Mouse (Mus musculus) liver, embryonic 12.5 days (tissue): ENCODE data around the gene Fam83f. TPM values are rescaled to one million over a fixed set of nuclear protein-coding genes. Genes with fewer than 3 reads are reported as not detected.

Experiments
- ATAC-seq: fragments of 200-750 bp; cut with Nextera tagmentation; 2 replicates; pipeline ENCODE4 v1.8.0; 2017; ENCODE audit warnings: moderate number of reproducible peaks, mild to moderate bottlenecking, moderate library complexity
- H3K27ac ChIP-seq: fragments of 300-500 bp; sonication (generic); 2 replicates; pipeline ENCODE4 v1.5.1; 2016; ENCODE audit warnings: mild to moderate bottlenecking
- H3K27me3 ChIP-seq: fragments of 300-500 bp; sonication (generic); replicated peaks from 2 replicates; pipeline ENCODE4 v1.6.1; 2016; ENCODE audit warnings: mild to moderate bottlenecking, moderate library complexity
- H3K36me3 ChIP-seq: fragments of 300-500 bp; sonication (generic); 2 replicates; pipeline ENCODE4 v1.6.1; 2016; ENCODE audit warnings: mild to moderate bottlenecking, moderate library complexity
- H3K4me1 ChIP-seq: fragments of 300-500 bp; sonication (generic); 2 replicates; pipeline ENCODE4 v1.6.1; 2016
- H3K4me2 ChIP-seq: fragments of 300-500 bp; sonication (generic); 2 replicates; pipeline ENCODE4 v1.6.1; 2016; ENCODE audit warnings: mild to moderate bottlenecking, moderate library complexity
- H3K4me3 ChIP-seq: fragments of 300-500 bp; sonication (generic); 2 replicates; pipeline ENCODE4 v1.5.1; 2016; ENCODE audit warnings: mild to moderate bottlenecking, moderate library complexity
- H3K9ac ChIP-seq: fragments of 300-500 bp; sonication (generic); 2 replicates; pipeline ENCODE4 v1.6.1; 2016; ENCODE audit warnings: mild to moderate bottlenecking, moderate library complexity
- H3K9me3 ChIP-seq: fragments of 300-500 bp; sonication (generic); replicated peaks from 2 replicates; pipeline ENCODE4 v1.6.1; 2016; ENCODE audit warnings: mild to moderate bottlenecking, moderate library complexity
- WGBS: fragments of 180-500 bp; shearing (Covaris S2); methylation state at CpG from one replicate; pipeline ENCODE4 v1.1.7; 2016; ENCODE audit not compliant: insufficient replicate concordance; 5-methylcytosine and 5-hydroxymethylcytosine counted together
- polyA plus RNA-seq: library from polyadenylated mRNA; unstranded; fragments of >200 nt; fragmentation: Nextera tagmentation; extraction: Ambion mirVana; gene quantifications from 2 replicates; pipeline ENCODE4 v1.2.1, GENCODE M21; 2016

The Fam83f gene
- polyA plus RNA-seq, 1 experiment from 2014 or later = 0.41 TPM

DNA sequence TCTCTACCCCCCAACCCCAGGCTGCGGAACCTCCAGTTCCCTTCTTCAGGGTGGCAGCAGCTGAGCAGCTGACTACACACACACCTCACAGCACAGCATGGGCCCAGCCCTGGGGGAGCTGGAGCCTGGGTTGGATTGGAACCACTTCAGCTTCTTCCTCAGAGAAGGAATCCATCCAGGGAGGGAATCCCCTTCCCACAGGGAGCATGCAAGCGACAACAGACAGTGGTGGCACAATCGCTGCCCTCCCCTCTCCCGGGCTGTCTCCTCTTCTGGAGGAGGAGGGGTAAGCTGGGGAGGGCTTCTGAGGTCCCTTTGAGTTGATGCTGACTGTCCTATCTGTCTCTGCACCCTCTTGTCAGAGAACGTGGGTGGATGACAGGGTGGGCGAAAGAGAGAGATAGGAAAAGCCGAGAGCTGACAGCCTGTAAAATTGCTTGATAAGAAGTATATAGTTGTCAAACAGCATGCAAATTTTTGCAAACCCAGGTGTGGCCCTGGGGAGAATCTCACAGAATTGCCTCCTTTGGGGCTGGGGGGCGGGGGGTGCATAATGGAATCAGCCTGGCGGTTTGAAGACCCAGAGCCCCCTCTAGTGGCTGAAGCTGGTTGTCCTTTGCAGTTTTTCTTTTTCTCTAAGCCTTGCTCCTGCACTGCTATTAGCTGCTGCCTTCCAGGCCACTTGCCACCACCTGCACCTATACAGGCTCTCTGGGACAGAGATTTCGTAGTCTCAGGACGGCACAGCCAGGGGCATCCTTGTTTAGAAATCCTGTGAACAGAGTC, 22.7 kb downstream of the Fam83f start:
- Histone ChIP-seq H3K4me1 (0 out of 2 replicates have a peak, but pooled peaks cover 10% of the 10 kb centered on the region), H3K36me3 (no peaks in the 10 kb centered on the region), H3K9me3 (no peaks in the 10 kb centered on the region), H3K27ac (no peak overlapping the region), H3K9ac (no peak overlapping the region), H3K27me3 (peaks cover 72% of the 10 kb centered on the region), H3K4me3 (no peak overlapping the region), H3K4me2 (peak overlapping the region; percentile 10; the same call in 1 of the 2 replicates)
- no peak for ATAC-seq
- WGBS = 17% methylated on average over 11 of the region's 11 CpGs

DNA sequence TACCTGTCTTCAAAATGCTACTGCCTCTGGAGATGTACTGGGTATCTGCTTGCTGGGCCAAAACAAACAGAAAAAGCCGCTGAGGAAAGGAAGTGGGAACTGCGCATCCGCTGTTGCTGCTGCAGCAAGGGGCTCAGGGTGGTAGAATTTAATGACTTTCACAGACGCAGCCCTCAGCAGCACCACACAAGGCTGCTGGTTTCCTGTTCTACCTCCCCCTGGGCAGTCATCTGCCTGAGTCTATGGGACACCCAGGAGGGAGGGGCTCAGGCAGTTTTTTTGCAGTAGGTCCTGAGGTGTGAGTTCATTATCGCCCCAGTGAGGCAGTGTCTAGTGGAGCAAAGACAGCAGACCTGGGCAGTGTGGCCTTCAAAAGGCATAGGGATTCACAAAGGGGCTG, 25.9 kb downstream of the Fam83f start:
- no peak overlapping the region for H3K4me2 ChIP-seq
- H3K27ac ChIP-seq = no peak overlapping the region
- no peak for ATAC-seq
- H3K36me3 ChIP-seq = no peaks in the 10 kb centered on the region
- no peak overlapping the region for H3K4me3 ChIP-seq
- 17% methylated on average over 5 of the region's 5 CpGs for WGBS
- no peaks in the 10 kb centered on the region for H3K9me3 ChIP-seq
- H3K4me1 ChIP-seq = 0 out of 2 replicates have a peak, but pooled peaks cover 5% of the 10 kb centered on the region
- H3K9ac ChIP-seq = no peak overlapping the region
- peaks cover 64% of the 10 kb centered on the region for H3K27me3 ChIP-seq

DNA sequence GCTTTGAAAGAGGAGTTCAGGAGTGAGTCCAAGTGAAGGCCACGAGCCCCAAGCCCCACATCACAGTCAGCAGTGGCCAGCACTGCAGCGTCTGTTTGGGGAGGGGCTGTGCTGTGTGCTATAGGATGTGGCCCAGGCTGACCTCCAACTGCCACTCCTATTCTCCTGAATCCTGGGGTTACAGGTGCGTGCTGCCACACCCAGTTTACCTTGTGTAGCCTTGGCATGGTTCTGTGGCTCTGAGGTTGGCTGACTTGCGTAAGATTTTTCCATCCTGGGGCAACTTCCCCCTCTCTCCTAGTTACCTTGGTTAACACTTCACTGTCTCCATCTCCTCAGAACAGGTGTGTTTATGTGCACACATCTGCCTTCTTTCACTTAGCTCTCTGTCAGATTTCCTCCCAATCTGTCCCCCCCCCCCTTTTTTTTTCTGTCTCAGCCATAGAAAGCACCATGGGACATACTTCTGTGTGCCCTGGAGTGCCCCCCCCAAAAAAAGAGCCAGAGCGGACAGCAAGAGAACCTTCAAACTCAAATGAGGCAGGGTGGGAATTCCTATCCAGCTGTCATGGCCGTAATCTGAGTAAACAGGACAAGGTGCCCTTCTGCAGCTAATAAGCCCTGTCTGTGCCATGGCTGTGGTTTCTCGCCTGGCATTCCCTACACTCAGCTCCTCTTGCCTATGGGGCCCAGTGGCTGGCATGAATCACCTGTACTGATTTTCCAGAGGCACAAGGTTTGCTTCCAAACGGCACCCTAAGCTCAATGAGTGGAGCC, 30.0 kb downstream of the Fam83f start:
- WGBS = 62% methylated on average over 8 of the region's 8 CpGs
- no peaks in the 10 kb centered on the region for H3K9me3 ChIP-seq
- no peaks in the 10 kb centered on the region for H3K36me3 ChIP-seq
- no peak overlapping the region for H3K27ac ChIP-seq
- no peak overlapping the region for H3K9ac ChIP-seq
- H3K4me3 ChIP-seq = no peak overlapping the region
- H3K4me2 ChIP-seq = no peak overlapping the region
- ATAC-seq = no peak
- peaks cover 36% of the 10 kb centered on the region for H3K27me3 ChIP-seq
- peaks cover 12% of the 10 kb centered on the region for H3K4me1 ChIP-seq

DNA sequence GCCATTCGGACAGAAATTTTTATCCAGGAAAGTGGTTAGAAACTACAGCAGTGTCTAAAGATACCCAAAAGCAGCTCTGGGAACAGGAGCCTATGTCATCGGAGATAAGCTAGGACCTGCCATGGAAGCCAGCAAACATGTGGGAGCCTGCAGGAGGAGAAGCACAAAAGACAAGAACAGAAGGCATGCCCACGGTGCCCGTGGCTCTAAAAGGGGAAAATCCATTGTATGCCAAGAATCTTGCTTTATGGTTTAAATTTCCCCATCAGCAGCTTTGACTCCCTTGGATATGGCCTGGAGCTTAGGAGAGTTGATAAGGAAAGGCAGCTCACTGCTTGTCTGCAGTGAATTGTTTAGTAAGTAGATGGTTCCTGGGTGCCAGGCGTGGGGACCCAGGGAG, 31.3 kb downstream of the Fam83f start:
- Histone ChIP-seq H3K4me2 (no peak overlapping the region), H3K9me3 (no peaks in the 10 kb centered on the region), H3K36me3 (no peaks in the 10 kb centered on the region), H3K27me3 (peaks cover 26% of the 10 kb centered on the region), H3K27ac (no peak overlapping the region), H3K4me3 (no peak overlapping the region), H3K9ac (no peak overlapping the region), H3K4me1 (peaks cover 20% of the 10 kb centered on the region)
- no peak for ATAC-seq
- 65% methylated on average over 5 of the region's 5 CpGs for WGBS

DNA sequence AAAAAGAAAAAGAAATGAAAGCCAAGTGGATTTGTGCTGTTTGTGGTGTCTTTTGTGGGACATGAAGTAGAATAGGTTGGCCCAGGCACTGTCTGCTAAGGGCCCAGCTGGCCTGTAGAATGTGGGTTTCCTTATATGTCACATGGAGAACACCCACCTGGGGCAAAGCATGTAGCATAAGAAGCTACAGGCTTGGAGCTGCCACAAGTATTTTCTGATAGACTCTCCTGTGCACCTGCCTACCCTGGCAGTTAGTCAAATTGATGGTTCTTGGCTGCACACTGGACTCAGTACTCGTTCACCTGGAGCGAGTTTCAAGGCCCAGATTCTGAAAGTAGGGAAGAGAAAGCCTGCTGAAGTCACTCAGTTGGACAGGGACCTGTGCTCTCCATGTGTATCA, 31.8 kb downstream of the Fam83f start:
- ATAC-seq = no peak
- H3K4me2 ChIP-seq = no peak overlapping the region
- no peak overlapping the region for H3K4me3 ChIP-seq
- H3K4me1 ChIP-seq = peaks cover 20% of the 10 kb centered on the region
- no peaks in the 10 kb centered on the region for H3K36me3 ChIP-seq
- H3K27ac ChIP-seq = no peak overlapping the region
- 53% methylated on average over 2 of the region's 2 CpGs for WGBS
- H3K27me3 ChIP-seq = peaks cover 22% of the 10 kb centered on the region
- H3K9me3 ChIP-seq = no peaks in the 10 kb centered on the region
- H3K9ac ChIP-seq = no peak overlapping the region

DNA sequence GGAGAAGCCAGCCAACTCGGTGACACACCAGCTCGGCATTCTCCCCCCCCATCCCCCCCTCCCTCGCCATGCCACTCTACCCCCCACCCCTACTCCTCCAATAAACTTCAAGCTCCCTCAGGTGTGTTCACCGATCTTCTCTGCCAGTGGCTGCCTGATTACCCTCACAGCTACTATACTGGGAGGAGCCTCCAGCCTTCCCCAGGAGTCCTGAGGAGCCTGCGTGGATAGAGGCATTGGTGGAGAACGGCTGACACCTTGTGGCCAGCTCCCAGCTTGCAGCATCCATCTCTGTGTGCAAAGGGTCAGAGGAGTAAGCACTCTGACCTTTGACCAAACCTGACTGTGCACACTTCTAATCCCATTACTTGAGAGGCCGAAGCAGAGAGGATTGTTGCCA, 32.6 kb downstream of the Fam83f start:
- no peak overlapping the region for H3K4me3 ChIP-seq
- no peaks in the 10 kb centered on the region for H3K36me3 ChIP-seq
- H3K4me2 ChIP-seq = peak overlapping the region; percentile 27
- H3K9ac ChIP-seq = no peak overlapping the region
- no peaks in the 10 kb centered on the region for H3K9me3 ChIP-seq
- no peak overlapping the region for H3K27ac ChIP-seq
- H3K27me3 ChIP-seq = peaks cover 22% of the 10 kb centered on the region
- peak; percentile 78 for ATAC-seq
- 6% methylated on average over 7 of the region's 7 CpGs for WGBS
- peaks cover 20% of the 10 kb centered on the region for H3K4me1 ChIP-seq

DNA sequence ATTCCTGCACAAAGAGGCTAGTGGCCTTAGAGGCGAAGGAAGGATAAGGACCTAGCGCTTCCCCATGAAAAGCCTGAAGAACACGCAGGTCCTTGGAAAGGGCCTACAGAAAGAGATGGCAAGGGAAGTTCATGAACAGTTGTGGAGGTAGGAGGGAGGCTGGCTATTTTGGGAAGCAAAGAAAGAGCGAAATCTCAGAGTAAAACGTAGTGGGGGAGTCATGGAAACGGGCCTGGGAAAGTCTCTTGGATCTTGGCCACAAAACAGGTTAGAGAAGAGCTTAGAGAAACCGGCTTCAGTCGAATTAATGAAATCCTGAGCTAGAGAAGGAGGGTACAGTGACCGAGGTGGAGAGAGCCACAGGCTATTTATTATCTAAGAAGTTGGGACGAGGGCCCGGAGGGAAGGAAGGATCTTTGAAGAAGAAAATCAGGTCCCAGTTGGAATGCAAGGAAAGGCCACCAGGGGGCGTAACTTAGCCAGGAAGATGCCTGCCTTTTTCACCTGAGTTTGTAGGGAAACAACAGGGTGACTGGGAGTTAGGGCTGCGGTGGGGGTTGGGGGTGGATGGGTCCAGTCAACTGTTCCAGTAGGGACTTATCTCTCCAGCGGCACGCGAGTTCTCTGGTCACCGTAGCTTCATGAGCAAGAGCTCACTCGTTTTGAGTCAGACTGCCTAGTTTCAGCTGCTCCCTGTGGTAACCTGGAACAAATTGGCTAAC, 34.3 kb downstream of the Fam83f start:
- Histone ChIP-seq H3K36me3 (no peaks in the 10 kb centered on the region), H3K9ac (peak overlapping the region; percentile 61), H3K27ac (peak overlapping the region; percentile 51), H3K9me3 (no peaks in the 10 kb centered on the region), H3K4me1 (peaks cover 26% of the 10 kb centered on the region), H3K4me2 (peak overlapping the region; percentile 71), H3K27me3 (peaks cover 16% of the 10 kb centered on the region), H3K4me3 (peak overlapping the region; percentile 38)
- no peak for ATAC-seq
- WGBS = 29% methylated on average over 18 of the region's 18 CpGs

DNA sequence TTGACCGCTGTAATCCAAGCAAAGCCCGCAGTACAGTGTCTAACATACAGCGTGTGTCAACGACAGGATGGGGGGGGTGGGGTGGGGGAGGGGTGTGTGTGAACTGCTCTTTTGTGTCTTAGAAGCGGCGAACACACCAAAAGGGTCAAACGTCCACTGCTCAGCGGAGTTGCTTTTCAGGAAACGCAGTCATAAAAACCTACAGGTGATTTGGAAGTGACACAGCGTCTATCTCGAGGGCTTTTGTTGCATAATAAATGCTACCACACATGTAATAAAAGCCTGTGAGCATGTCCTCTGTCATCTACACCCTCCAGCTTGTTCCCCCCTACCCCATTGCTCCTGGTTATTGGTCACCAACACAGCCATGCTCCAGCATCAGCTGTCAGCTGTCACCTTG, 34.9 kb downstream of the Fam83f start:
- Histone ChIP-seq H3K9ac (peak overlapping the region; percentile 61), H3K36me3 (no peaks in the 10 kb centered on the region), H3K27ac (peak overlapping the region; percentile 51), H3K4me3 (peak overlapping the region; percentile 38), H3K27me3 (peaks cover 10% of the 10 kb centered on the region), H3K4me1 (peaks cover 26% of the 10 kb centered on the region), H3K4me2 (peak overlapping the region; percentile 71), H3K9me3 (no peaks in the 10 kb centered on the region)
- ATAC-seq = no peak
- 33% methylated on average over 11 of the region's 11 CpGs for WGBS

DNA sequence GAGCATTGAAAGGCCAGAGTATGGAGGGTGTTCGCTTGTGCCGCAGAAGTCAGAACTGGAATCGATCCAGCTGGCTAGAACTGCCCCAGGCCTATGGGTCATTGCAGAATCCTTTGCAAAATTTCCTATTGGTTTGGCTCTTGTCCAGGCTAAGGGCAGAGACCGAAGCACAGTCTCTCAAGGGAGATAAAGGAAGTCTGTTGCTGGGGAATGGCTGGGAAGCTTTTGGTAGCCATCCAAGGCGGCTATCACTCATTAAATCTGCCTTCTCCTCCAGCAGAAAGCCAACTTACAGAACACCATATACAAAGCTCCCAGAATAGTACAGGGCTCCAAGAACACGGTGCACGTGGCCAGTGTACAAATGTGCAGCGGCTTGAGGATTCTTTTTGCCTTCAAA, 35.4 kb downstream of the Fam83f start:
- Histone ChIP-seq H3K9ac (no peak overlapping the region), H3K27me3 (peaks cover 5% of the 10 kb centered on the region; the same call in 1 of the 2 replicates), H3K9me3 (no peaks in the 10 kb centered on the region), H3K4me3 (no peak overlapping the region), H3K27ac (peak overlapping the region; percentile 51), H3K4me1 (peaks cover 31% of the 10 kb centered on the region), H3K36me3 (no peaks in the 10 kb centered on the region), H3K4me2 (no peak overlapping the region; the same call in 1 of the 2 replicates)
- ATAC-seq = no peak
- 69% methylated on average over 8 of the region's 8 CpGs for WGBS

DNA sequence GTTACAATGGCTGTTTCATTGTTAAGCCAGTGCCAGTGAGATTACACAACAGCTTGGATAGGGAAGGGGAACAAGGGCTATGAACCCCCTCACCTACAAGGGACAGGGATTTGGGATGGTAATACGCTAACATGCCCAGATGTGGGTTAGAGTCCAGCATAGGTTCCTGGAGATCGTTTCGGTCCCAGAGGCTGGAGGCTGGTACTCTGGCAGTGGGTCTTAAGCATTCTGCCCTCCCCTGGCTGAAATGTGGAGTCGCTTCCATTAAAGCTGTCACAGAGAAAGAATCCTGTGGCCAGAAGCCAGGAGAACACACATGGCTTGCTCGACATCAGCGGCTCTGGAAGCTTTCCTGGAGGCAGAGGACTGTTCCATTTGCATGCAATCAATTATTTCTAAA, 37.9 kb downstream of the Fam83f start:
- no peak for ATAC-seq
- WGBS = 73% methylated on average over 6 of the region's 6 CpGs
- no peak overlapping the region for H3K27ac ChIP-seq
- 0 out of 2 replicates have a peak overlapping the region, but pooled peaks have one; percentile 1 for H3K4me3 ChIP-seq
- peak overlapping the region; percentile 73 for H3K4me2 ChIP-seq
- H3K9me3 ChIP-seq = no peaks in the 10 kb centered on the region
- no peaks in the 10 kb centered on the region; the same call in 1 of the 2 replicates for H3K27me3 ChIP-seq
- no peaks in the 10 kb centered on the region for H3K36me3 ChIP-seq
- H3K4me1 ChIP-seq = peaks cover 35% of the 10 kb centered on the region
- H3K9ac ChIP-seq = no peak overlapping the region; the same call in 1 of the 2 replicates

DNA sequence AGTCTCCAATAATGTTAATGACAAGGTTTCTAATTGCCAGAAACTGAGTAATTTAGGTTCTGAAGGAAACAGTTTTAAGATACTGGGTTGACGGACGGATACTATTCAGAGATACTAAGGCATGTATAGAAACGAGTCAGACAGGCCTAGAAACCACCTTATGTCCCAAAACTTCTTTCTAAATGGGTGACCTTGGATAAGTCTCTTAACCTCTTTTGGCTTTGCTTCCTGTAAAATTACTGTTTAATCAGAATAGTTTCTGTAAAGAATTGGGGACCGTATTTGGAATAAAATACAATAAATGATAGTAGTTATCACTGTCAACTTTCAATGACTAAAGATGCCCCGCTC, 38.6 kb downstream of the Fam83f start:
- peak overlapping the region; percentile 82 for H3K27ac ChIP-seq

More for the DNA sequence above, 38.6 kb downstream of the Fam83f start:
- peaks cover 35% of the 10 kb centered on the region for H3K4me1 ChIP-seq
- H3K27me3 ChIP-seq = no peaks in the 10 kb centered on the region; the same call in 1 of the 2 replicates
- H3K4me3 ChIP-seq = peak overlapping the region; percentile 100
- no peaks in the 10 kb centered on the region for H3K9me3 ChIP-seq
- 16% methylated on average over 5 of the region's 5 CpGs for WGBS
- H3K9ac ChIP-seq = peak overlapping the region; percentile 57
- peak overlapping the region; percentile 73 for H3K4me2 ChIP-seq
- ATAC-seq = no peak
- no peaks in the 10 kb centered on the region for H3K36me3 ChIP-seq
